Mouse (Mus musculus) small intestine, adult 2 months (tissue): ENCODE measurements around the gene Gm4763.

Experiments used
- CTCF ChIP-seq: fragments of 200-500 bp; IDR thresholded peaks from 2 replicates; pipeline ENCODE4 v1.5.1; 2012; ENCODE audit warnings: low read depth, mild to moderate bottlenecking, control low read depth, inconsistent platforms, low read length, moderate library complexity, mixed read lengths; ENCODE audit not compliant: insufficient replicate concordance, insufficient read length; ENCODE audit errors: extremely low read depth
- POLR2A ChIP-seq: fragments of 200-500 bp; IDR thresholded peaks from 2 replicates; pipeline ENCODE4 v1.6.1; 2012; ENCODE audit warnings: low read depth, mild to moderate bottlenecking, control low read depth, inconsistent platforms, low read length, moderate library complexity

GRCm38 (mm10) chr7:24758520-24758919, 31.8 kb upstream of the Gm4763 start:
- no peak for TF ChIP-seq CTCF
- no peak for TF ChIP-seq POLR2A
